Comparison of ENCODE assay signal across 27 mouse cellular contexts in the genomic region with DNA sequence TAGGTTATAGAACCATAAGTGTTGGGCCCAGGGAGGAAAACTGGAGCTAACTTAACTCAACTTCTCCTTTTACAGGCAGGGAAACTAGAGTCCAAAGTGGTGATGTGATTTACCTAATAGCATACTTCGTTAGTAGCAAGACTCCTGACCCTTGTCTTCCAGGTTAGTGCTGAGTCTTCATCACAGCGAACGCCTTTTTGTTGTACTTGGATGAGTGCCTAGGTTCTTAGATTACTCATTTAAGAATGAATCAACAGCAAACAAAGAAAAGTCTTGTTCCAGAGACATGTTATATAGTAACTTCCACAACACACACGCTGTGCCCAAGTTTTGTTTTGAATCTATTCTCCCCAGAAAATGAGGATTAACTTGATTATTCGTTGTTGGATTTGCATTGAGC. TPM values are rescaled to one million over a fixed set of nuclear protein-coding genes. Genes with fewer than 3 reads are reported as not detected.
A peak's percentile ranks its signal among the peaks of the same experiment; 100 is the strongest.
DNase-seq lines count a peak whose midpoint lies in the region; ATAC-seq and TF ChIP-seq lines count a peak whose summit lies in the region.
"Had no signal": no experiment of that assay in that cellular context is flagged by ENCODE, and none has a peak within 500 bp of the region (broad histone marks: within the 10 kb centered on the region; RNA-seq: fewer than 3 reads in every experiment).

No protein-coding gene starts in this region.

- H3K4me3 ChIP-seq in kidney, postnatal 0 days (replicated peaks; ENCODE audit: low read depth, low read length) = no peak overlapping the region
- no peak overlapping the region for H3K4me3 ChIP-seq in midbrain, embryonic 11.5 days (ENCODE audit: low read depth, low read length)
- H3K4me3 ChIP-seq in left cerebral cortex, adult 2 months = no peak overlapping the region
- no peak overlapping the region for H3K4me3 ChIP-seq in heart, embryonic 10.5 days
- H3K4me3 ChIP-seq: forebrain, embryonic 13.5 days; hindbrain, embryonic 10.5 days; limb, embryonic 12.5 days; liver, embryonic 15.5 days; midbrain, embryonic 15.5 days had no signal

- POLR2A ChIA-PET in Patski (lab: Charles Lee) = no interaction called here

- WGBS in kidney, postnatal 0 days = 30% methylated on average over 5 of the region's 5 CpGs
- WGBS in midbrain, embryonic 11.5 days = 90% methylated on average over 5 of the region's 5 CpGs
- 82% methylated on average over 5 of the region's 5 CpGs for WGBS in heart, embryonic 10.5 days

- no peaks in the 10 kb centered on the region for H3K4me1 ChIP-seq in kidney, postnatal 0 days (replicated peaks; ENCODE audit: insufficient read depth, low read length)
- no peaks in the 10 kb centered on the region for H3K4me1 ChIP-seq in midbrain, embryonic 11.5 days (ENCODE audit: control insufficient read depth, insufficient read depth, low read length)
- H3K4me1 ChIP-seq in heart, embryonic 10.5 days = no peaks in the 10 kb centered on the region
- H3K4me1 ChIP-seq: forebrain, embryonic 13.5 days; hindbrain, embryonic 10.5 days; limb, embryonic 12.5 days; liver, embryonic 15.5 days had no signal

- in situ Hi-C loops in Patski (cut with MboI; ENCODE audit: low pct_unique_long_range_greater_than_20kb) = loop anchor here (5.0 to 10.0 kb wide), 2 partner anchors 35 to 362 kb away; a partner anchor contains a TSS

- CTCF ChIA-PET in Patski (lab: Charles Lee) = interaction anchor here (0.6 to 3.4 kb wide), 2 partner anchors 30 to 33 kb away, joined by 3 to 17 read pairs; a partner anchor contains a TSS

- TF ChIP-seq CTCF in Patski (IDR thresholded peaks at IDR 0.05) = no peak
- TF ChIP-seq CTCF in kidney, postnatal 0 days (IDR thresholded peaks at IDR 0.05; ENCODE audit: low read depth) = no peak
- TF ChIP-seq CTCF in left cerebral cortex, adult 2 months (IDR thresholded peaks at IDR 0.05) = no peak

- ATAC-seq in Patski = no peak
- peak; percentile 74 for ATAC-seq in kidney, postnatal 0 days (replicated peaks; ENCODE audit: low FRiP score, low read depth)
- no peak for ATAC-seq in midbrain, embryonic 11.5 days (ENCODE audit: low FRiP score)
- ATAC-seq: intestine, postnatal 0 days; midbrain, embryonic 15.5 days had no signal

- peak overlapping the region; percentile 42; the same call in 1 of the 2 replicates for H3K27ac ChIP-seq in kidney, postnatal 0 days
- no peak overlapping the region for H3K27ac ChIP-seq in midbrain, embryonic 11.5 days (ENCODE audit: low read depth, low read length)
- H3K27ac ChIP-seq in left cerebral cortex, adult 2 months = no peak overlapping the region
- no peak overlapping the region for H3K27ac ChIP-seq in heart, embryonic 10.5 days
- H3K27ac ChIP-seq: forebrain, embryonic 13.5 days; hindbrain, embryonic 10.5 days; hindbrain, postnatal 0 days; limb, embryonic 12.5 days; liver, embryonic 15.5 days; midbrain, embryonic 15.5 days had no signal

- intact Hi-C loops in left cerebral cortex, adult 2 months (cut with DNase I) = loop anchor here (1.0 to 5.0 kb wide), 3 partner anchors 34 to 360 kb away; a partner anchor contains a TSS

- no peak overlapping the region for H3K4me2 ChIP-seq in kidney, postnatal 0 days (ENCODE audit: low read length)
- H3K4me2 ChIP-seq in midbrain, embryonic 11.5 days = no peak overlapping the region
- H3K4me2 ChIP-seq: forebrain, embryonic 13.5 days; limb, embryonic 12.5 days; liver, embryonic 15.5 days; midbrain, embryonic 15.5 days had no signal

- no peaks in the 10 kb centered on the region for H3K9me3 ChIP-seq in kidney, postnatal 0 days (replicated peaks; ENCODE audit: low read length)
- H3K9me3 ChIP-seq in midbrain, embryonic 11.5 days (ENCODE audit: control insufficient read depth, low read length) = no peaks in the 10 kb centered on the region
- H3K9me3 ChIP-seq in heart, embryonic 10.5 days = no peaks in the 10 kb centered on the region
- H3K9me3 ChIP-seq: forebrain, embryonic 13.5 days; hindbrain, embryonic 10.5 days; limb, embryonic 12.5 days; liver, embryonic 15.5 days; midbrain, embryonic 15.5 days had no signal

- H3K9ac ChIP-seq in kidney, postnatal 0 days (ENCODE audit: low read depth, low read length) = no peak overlapping the region
- H3K9ac ChIP-seq in midbrain, embryonic 11.5 days (ENCODE audit: low read length) = no peak overlapping the region
- H3K9ac ChIP-seq: forebrain, embryonic 13.5 days; limb, embryonic 12.5 days; liver, embryonic 15.5 days; midbrain, embryonic 15.5 days had no signal

- no peaks in the 10 kb centered on the region for H3K27me3 ChIP-seq in Patski
- H3K27me3 ChIP-seq in kidney, postnatal 0 days (ENCODE audit: insufficient read depth, low read length) = no peaks in the 10 kb centered on the region
- no peaks in the 10 kb centered on the region for H3K27me3 ChIP-seq in midbrain, embryonic 11.5 days (ENCODE audit: control insufficient read depth, insufficient read depth, low read length)
- H3K27me3 ChIP-seq in heart, embryonic 10.5 days (ENCODE audit: insufficient read depth, poor library complexity, severe bottlenecking) = no peaks in the 10 kb centered on the region
- H3K27me3 ChIP-seq: forebrain, embryonic 13.5 days; limb, embryonic 12.5 days; liver, embryonic 15.5 days; midbrain, embryonic 15.5 days had no signal

- no peaks in the 10 kb centered on the region for H3K36me3 ChIP-seq in kidney, postnatal 0 days (ENCODE audit: insufficient read depth, low read length)
- no peaks in the 10 kb centered on the region for H3K36me3 ChIP-seq in midbrain, embryonic 11.5 days (ENCODE audit: control insufficient read depth, insufficient read depth, low read length)
- 0 out of 2 replicates have a peak, but pooled peaks cover 4% of the 10 kb centered on the region for H3K36me3 ChIP-seq in heart, embryonic 10.5 days
- H3K36me3 ChIP-seq: hindbrain, embryonic 10.5 days; liver, embryonic 15.5 days; midbrain, embryonic 15.5 days had no signal

- peak; percentile 88 for DNase-seq in kidney, adult 9 months
- no peak for DNase-seq in kidney, postnatal 10 days
- DNase-seq in Patski (ENCODE audit: low read depth, low spot score) = peak; percentile 34
- peak; percentile 75 for DNase-seq in kidney, postnatal 0 days (ENCODE audit: low spot score)
- no peak for DNase-seq in midbrain, embryonic 11.5 days (ENCODE audit: low spot score, missing footprints)
- no peak for DNase-seq in left cerebral cortex, adult 2 months (ENCODE audit: extremely low spot score in 1 of 2, low spot score in 2 of 2)
- no peak for DNase-seq in heart, embryonic 10.5 days (ENCODE audit: low spot score)
- DNase-seq: gastrocnemius, postnatal 14 days; right cerebral cortex, postnatal 25 days; thymus, adult 2 months had no signal

RNA-seq across cellular contexts. Expression of a gene that starts 33.2 kb away (rescaled TPM):
- 6.6 TPM for polyA plus RNA-seq in Patski (2021)
- polyA plus RNA-seq in kidney, postnatal 0 days (2015; fragmentation: Nextera tagmentation; extraction: Ambion mirVana) = 24.0 and 24.2 TPM in 2 replicates
- 14.5 and 15.1 TPM in 2 replicates for polyA plus RNA-seq in midbrain, embryonic 11.5 days (2014; fragmentation: Nextera tagmentation; extraction: Ambion mirVana)
- 10 to 100 TPM in 1 of 2 experiments, 1 to 10 TPM in 1; 8.8 to 10.8 TPM for total RNA-seq in left cerebral cortex, adult 2 months (2021)
- 22.9 and 23.7 TPM in 2 replicates for polyA plus RNA-seq in heart, embryonic 10.5 days (2016; fragmentation: Nextera tagmentation; extraction: Ambion mirVana)

RNA-seq across cellular contexts. Expression of a gene that starts 56.2 kb away (rescaled TPM):
- polyA plus RNA-seq in Patski (2021) = not detected
- polyA plus RNA-seq in kidney, postnatal 0 days (2015; fragmentation: Nextera tagmentation; extraction: Ambion mirVana) = not detected in 2 replicates
- polyA plus RNA-seq in midbrain, embryonic 11.5 days (2014; fragmentation: Nextera tagmentation; extraction: Ambion mirVana) = not detected in 2 replicates
- total RNA-seq in left cerebral cortex, adult 2 months (2021) = not detected
- polyA plus RNA-seq in heart, embryonic 10.5 days (2016; fragmentation: Nextera tagmentation; extraction: Ambion mirVana) = not detected in 2 replicates
- total RNA-seq: ES-E14; gastrocnemius, postnatal 14 days; heart, adult 8-10 months; hindbrain, postnatal 0 days; layer of hippocampus, postnatal 14 days; left cerebral cortex, postnatal 10 days; megakaryocyte, adult 5-6 weeks; neutrophil, adult 5-6 weeks had no signal
- polyA plus RNA-seq: CD4-positive, CD25-positive, alpha-beta regulatory T cell, adult 4 months; forebrain, embryonic 13.5 days; hindbrain, embryonic 10.5 days; hindbrain, postnatal 0 days; intestine, postnatal 0 days; limb, embryonic 12.5 days; liver, embryonic 15.5 days; midbrain, embryonic 15.5 days; spleen, adult 2 months; stomach, embryonic 14.5 days; thymus, adult 2 months; urinary bladder, adult 2 months had no signal

Comparison
In these comparisons a context has a peak if more than half of its experiments do, and no peak if none do; other contexts are left out.
1. DNase-seq: peak in kidney, adult 9 months (single experiment), Patski (single experiment) and kidney, postnatal 0 days (single experiment); none in kidney, postnatal 10 days (single experiment), midbrain, embryonic 11.5 days (single experiment), left cerebral cortex, adult 2 months (0 of 2) and heart, embryonic 10.5 days (single experiment).